Mouse (Mus musculus): ENCODE measurements around the gene Pald1.

Gene Pald1

GRCm38 (mm10) chr10:61383021-61383714 lies at the start of gene Pald1:
Gene Pald1 (minus strand): TSS chr10:61383530.
- peak; percentile 99 for DNase-seq

- DNase-seq: no peak
These were observed 48.0 kb upstream of the Pald1 start for GRCm38 (mm10) chr10:61431375-61431774.

- DNase-seq: no peak
These were observed 45.7 kb upstream of the Pald1 start for GRCm38 (mm10) chr10:61429043-61429442.

- no peak for DNase-seq
These were observed 45.1 kb upstream of the Pald1 start for GRCm38 (mm10) chr10:61428416-61428815.

GRCm38 (mm10) chr10:61427951-61428350 lies 44.6 kb upstream of the Pald1 start:
- no peak for DNase-seq

- peak; percentile 99 for DNase-seq
These were observed 43.0 kb upstream of the Pald1 start for GRCm38 (mm10) chr10:61426251-61426757.

GRCm38 (mm10) chr10:61425047-61425446 lies 41.7 kb upstream of the Pald1 start:
- no peak for DNase-seq

GRCm38 (mm10) chr10:61424500-61424899 lies 41.2 kb upstream of the Pald1 start:
- DNase-seq: no peak

- peak; percentile 92 for DNase-seq
These were observed 40.0 kb upstream of the Pald1 start for GRCm38 (mm10) chr10:61423289-61423688.

- peak; percentile 95 for DNase-seq
These were observed 39.5 kb upstream of the Pald1 start for GRCm38 (mm10) chr10:61422861-61423260.

GRCm38 (mm10) chr10:61420011-61420410 lies 36.7 kb upstream of the Pald1 start:
- peak; percentile 97 for DNase-seq

GRCm38 (mm10) chr10:61419146-61419545 lies 35.8 kb upstream of the Pald1 start:
- DNase-seq: peak; percentile 94

- peak; percentile 94 for DNase-seq
These were observed 35.0 kb upstream of the Pald1 start for GRCm38 (mm10) chr10:61418131-61418900.

- DNase-seq: no peak
These were observed 34.3 kb upstream of the Pald1 start, which contains the start of gene Nodal for GRCm38 (mm10) chr10:61417672-61418071. Gene Nodal (plus strand): TSS chr10:61417972.

GRCm38 (mm10) chr10:61417046-61417445 lies 33.7 kb upstream of the Pald1 start:
- no peak for DNase-seq

- no peak for DNase-seq
These were observed 33.2 kb upstream of the Pald1 start for GRCm38 (mm10) chr10:61416561-61416960.

GRCm38 (mm10) chr10:61415890-61416289 lies 32.6 kb upstream of the Pald1 start:
- no peak for DNase-seq

- DNase-seq: no peak
These were observed 31.9 kb upstream of the Pald1 start for GRCm38 (mm10) chr10:61415240-61415639.

GRCm38 (mm10) chr10:61412910-61413625 lies 29.7 kb upstream of the Pald1 start:
- DNase-seq: no peak

- DNase-seq: no peak
These were observed 26.9 kb upstream of the Pald1 start for GRCm38 (mm10) chr10:61410193-61410592.

GRCm38 (mm10) chr10:61409776-61410175 lies 26.4 kb upstream of the Pald1 start:
- DNase-seq: no peak

GRCm38 (mm10) chr10:61405958-61406357 lies 22.6 kb upstream of the Pald1 start:
- DNase-seq: no peak

GRCm38 (mm10) chr10:61402911-61403310 lies 19.6 kb upstream of the Pald1 start:
- no peak for DNase-seq
